Mouse (Mus musculus) olfactory bulb, adult 2 months (tissue): ENCODE data around the gene Lime1.

Experiments
- CTCF ChIP-seq: fragments of 200-500 bp; IDR thresholded peaks from 2 replicates; pipeline ENCODE4 v1.5.1; 2012; ENCODE audit warnings: low read depth, mild to moderate bottlenecking, low read length, moderate library complexity; ENCODE audit not compliant: insufficient read depth
- POLR2A ChIP-seq: fragments of 200-500 bp; IDR thresholded peaks from 2 replicates; pipeline ENCODE4 v1.6.1; 2012; ENCODE audit warnings: mild to moderate bottlenecking, low read depth, low read length, moderate library complexity; ENCODE audit not compliant: insufficient read depth

GRCm38 (mm10) chr2:181415945-181416344, 36.1 kb downstream of the Lime1 start:
- TF ChIP-seq POLR2A = no peak
- TF ChIP-seq CTCF = no peak
